27 mouse cellular contexts compared by ENCODE assay signal in genomic region chr6:84580979-84581832, GRCm38 (mm10). TPM values are rescaled to one million over a fixed set of nuclear protein-coding genes. Genes with fewer than 3 reads are reported as not detected.
DNase-seq lines count a peak whose midpoint lies in the region; ATAC-seq and TF ChIP-seq lines count a peak whose summit lies in the region.
"Had no signal": no experiment of that assay in that cellular context is flagged by ENCODE, and none has a peak within 500 bp of the region (broad histone marks: within the 10 kb centered on the region; RNA-seq: fewer than 3 reads in every experiment).

No protein-coding gene starts in this region.

- no peak for ATAC-seq in embryonic facial prominence, embryonic 13.5 days (ENCODE audit: insufficient number of reproducible peaks, insufficient read depth, low FRiP score, low TSS enrichment, low read depth)
- ATAC-seq: forebrain, postnatal 0 days; intestine, embryonic 16.5 days; liver, embryonic 12.5 days; liver, postnatal 0 days; midbrain, embryonic 13.5 days; Patski had no signal

- H3K9ac ChIP-seq in embryonic facial prominence, embryonic 13.5 days = peak overlapping the region; percentile 95; the same call in 1 of the 2 replicates
- H3K9ac ChIP-seq: embryonic facial prominence, embryonic 12.5 days; forebrain, postnatal 0 days; heart, embryonic 12.5 days; liver, embryonic 12.5 days; liver, postnatal 0 days; midbrain, embryonic 13.5 days had no signal

- H3K27me3 ChIP-seq in embryonic facial prominence, embryonic 13.5 days = peaks cover 50% of the 10 kb centered on the region
- H3K27me3 ChIP-seq in embryonic facial prominence, embryonic 10.5 days (replicated peaks; ENCODE audit: low read depth, poor library complexity, severe bottlenecking) = peaks cover 100% of the 10 kb centered on the region
- H3K27me3 ChIP-seq in testis, adult 2 months (ENCODE audit: control insufficient read depth, insufficient read depth, low read length) = peaks cover 2% of the 10 kb centered on the region; the same call in 1 of the 2 replicates
- H3K27me3 ChIP-seq: Patski had no signal

- peak overlapping the region; percentile 86 for H3K4me2 ChIP-seq in embryonic facial prominence, embryonic 13.5 days
- H3K4me2 ChIP-seq: heart, embryonic 12.5 days; liver, embryonic 12.5 days; midbrain, embryonic 13.5 days had no signal

- no peak for TF ChIP-seq POLR2A in testis, adult 2 months (IDR thresholded peaks at IDR 0.05; ENCODE audit: control insufficient read depth, low read depth, low read length)

- H3K4me1 ChIP-seq in embryonic facial prominence, embryonic 13.5 days = peaks cover 82% of the 10 kb centered on the region
- H3K4me1 ChIP-seq in embryonic facial prominence, embryonic 10.5 days = peaks cover 73% of the 10 kb centered on the region
- H3K4me1 ChIP-seq in testis, adult 2 months (ENCODE audit: control insufficient read depth, insufficient read depth, low read length) = peaks cover 19% of the 10 kb centered on the region

- peak overlapping the region; percentile 95; the same call in 1 of the 2 replicates for H3K27ac ChIP-seq in embryonic facial prominence, embryonic 13.5 days
- H3K27ac ChIP-seq in embryonic facial prominence, embryonic 10.5 days (replicated peaks) = no peak overlapping the region
- peak overlapping the region; percentile 56 for H3K27ac ChIP-seq in testis, adult 2 months (ENCODE audit: control insufficient read depth, insufficient read depth, low read depth, low read length)
- H3K27ac ChIP-seq: forebrain, embryonic 10.5 days; kidney, postnatal 0 days; liver, embryonic 12.5 days; midbrain, embryonic 13.5 days had no signal

- WGBS in embryonic facial prominence, embryonic 13.5 days = 60% methylated on average over 6 of the region's 6 CpGs
- WGBS in embryonic facial prominence, embryonic 10.5 days = 55% methylated on average over 6 of the region's 6 CpGs

- intact Hi-C loops in heart, postnatal 14 days (cut with DNase I) = no loop called here

- peaks cover 57% of the 10 kb centered on the region for H3K36me3 ChIP-seq in embryonic facial prominence, embryonic 13.5 days
- H3K36me3 ChIP-seq in embryonic facial prominence, embryonic 10.5 days (replicated peaks) = peaks cover 7% of the 10 kb centered on the region; the same call in 1 of the 2 replicates
- H3K36me3 ChIP-seq in testis, adult 2 months (ENCODE audit: control insufficient read depth, insufficient read depth, low read length) = no peaks in the 10 kb centered on the region
- H3K36me3 ChIP-seq: forebrain, embryonic 10.5 days; heart, embryonic 12.5 days; liver, embryonic 12.5 days; midbrain, embryonic 13.5 days had no signal

- no peak for TF ChIP-seq CTCF in testis, adult 2 months (IDR thresholded peaks at IDR 0.05; ENCODE audit: control insufficient read depth, insufficient read depth, insufficient replicate concordance, low read depth, low read length)

- no peak for DNase-seq in embryonic facial prominence, embryonic 10.5 days (ENCODE audit: low spot score)
- peak; percentile 37 for DNase-seq in heart, postnatal 4 days
- DNase-seq in heart, postnatal 14 days = no peak
- no peak for DNase-seq in testis, postnatal 14 days (ENCODE audit: low spot score)
- DNase-seq in testis, postnatal 10 days (ENCODE audit: low spot score) = peak; percentile 74
- DNase-seq in cerebellum, postnatal 10 days = no peak
- DNase-seq: cerebellum, adult 2 months; cerebellum, postnatal 36 days; forebrain, postnatal 0 days; kidney, adult 8-10 months; left cerebral cortex, postnatal 4 days; liver, postnatal 0 days; right cerebral cortex, postnatal 14 days; thymus, postnatal 4 days had no signal

- H3K4me3 ChIP-seq in embryonic facial prominence, embryonic 13.5 days = no peak overlapping the region
- no peak overlapping the region for H3K4me3 ChIP-seq in embryonic facial prominence, embryonic 10.5 days
- no peak overlapping the region for H3K4me3 ChIP-seq in testis, adult 2 months (ENCODE audit: control insufficient read depth, low read depth, low read length)
- H3K4me3 ChIP-seq: embryonic facial prominence, embryonic 12.5 days; forebrain, embryonic 10.5 days; heart, embryonic 12.5 days; liver, embryonic 12.5 days; megakaryocyte, embryonic 14.5 days; midbrain, embryonic 13.5 days had no signal

- H3K9me3 ChIP-seq in embryonic facial prominence, embryonic 13.5 days = no peaks in the 10 kb centered on the region
- no peaks in the 10 kb centered on the region for H3K9me3 ChIP-seq in embryonic facial prominence, embryonic 10.5 days
- H3K9me3 ChIP-seq: embryonic facial prominence, embryonic 12.5 days; forebrain, embryonic 10.5 days; heart, embryonic 12.5 days; liver, embryonic 12.5 days; megakaryocyte, embryonic 14.5 days; midbrain, embryonic 13.5 days had no signal

RNA-seq across cellular contexts. Expression of gene Cyp26b1, which starts 12.5 kb away (rescaled TPM):
- 38.0 and 38.9 TPM in 2 replicates for polyA plus RNA-seq in embryonic facial prominence, embryonic 13.5 days (2015; fragmentation: Nextera tagmentation; extraction: Ambion mirVana)
- 6.6 and 16.7 TPM in 2 replicates for polyA plus RNA-seq in embryonic facial prominence, embryonic 10.5 days (2016; fragmentation: Nextera tagmentation; extraction: Ambion mirVana)
- total RNA-seq in heart, postnatal 4 days (2021) = 1 to 10 TPM; 2.1 to 2.3 TPM
- total RNA-seq in heart, postnatal 14 days (2021) = 1 to 10 TPM; 2.1 to 2.7 TPM
- 9.1 and 14.0 TPM in 2 replicates for polyA plus RNA-seq in testis, adult 2 months (2012; rRNA removed)
- total RNA-seq: MEL; monocyte, adult 5-6 weeks had no signal

Comparison
In these comparisons a context has a peak if more than half of its experiments do, and no peak if none do; other contexts are left out.
1. DNase-seq: peak in heart, postnatal 4 days (single experiment) and testis, postnatal 10 days (single experiment); none in embryonic facial prominence, embryonic 10.5 days (single experiment), heart, postnatal 14 days (0 of 2), testis, postnatal 14 days (single experiment) and cerebellum, postnatal 10 days (0 of 2).